Mouse (Mus musculus) C2C12 (cell line): ENCODE results near the gene Glis3. TPM values are rescaled to one million over a fixed set of nuclear protein-coding genes. Genes with fewer than 3 reads are reported as not detected.

Experiments used
- H3K27me3 ChIP-seq: one replicate; pipeline ENCODE4 v1.6.1; 2011; ENCODE audit not compliant: control insufficient read depth, insufficient read depth, insufficient read length
- H3K36me3 ChIP-seq: one replicate; pipeline ENCODE4 v1.6.1; 2011; ENCODE audit not compliant: control insufficient read depth, insufficient read depth
- H3K4me3 ChIP-seq: one replicate; pipeline ENCODE4 v1.5.1; 2011; ENCODE audit warnings: mild to moderate bottlenecking, control low read depth; ENCODE audit not compliant: poor library complexity, insufficient read depth, severe bottlenecking
- H3K79me2 ChIP-seq: one replicate; pipeline ENCODE4 v1.6.1; 2011; ENCODE audit not compliant: control insufficient read depth, insufficient read depth
- H3K79me3 ChIP-seq: one replicate; pipeline ENCODE4 v1.6.1; 2011; ENCODE audit warnings: low read depth, control low read depth
- H3ac ChIP-seq: one replicate; pipeline ENCODE3; 2011; ENCODE audit warnings: low read depth; ENCODE audit not compliant: control insufficient read depth, insufficient read length
- CEBPB ChIP-seq: IDR thresholded peaks from one replicate; pipeline ENCODE4 v1.6.1; 2011; ENCODE audit warnings: low read depth, mild to moderate bottlenecking, control low read depth, moderate library complexity
- CTCF ChIP-seq: IDR thresholded peaks from one replicate; pipeline ENCODE4 v1.5.1; 2011; ENCODE audit not compliant: control insufficient read depth, insufficient read depth, insufficient read length
- FOSL1 ChIP-seq: IDR thresholded peaks from one replicate; pipeline ENCODE4 v1.8.0; 2011; ENCODE audit warnings: mild to moderate bottlenecking, low read length; ENCODE audit not compliant: poor library complexity, insufficient read depth, severe bottlenecking
- MAX ChIP-seq: IDR thresholded peaks from one replicate; pipeline ENCODE4 v1.6.1; 2011; ENCODE audit warnings: mild to moderate bottlenecking, control low read depth
- MYOD1 ChIP-seq: IDR thresholded peaks from one replicate; pipeline ENCODE4 v1.6.1; 2011; ENCODE audit warnings: low read depth; ENCODE audit not compliant: control insufficient read depth, insufficient read length
- MYOG ChIP-seq: IDR thresholded peaks from one replicate; pipeline ENCODE4 v1.6.1; 2011; ENCODE audit not compliant: control insufficient read depth, insufficient read length; ENCODE audit errors: extremely low read depth
- USF1 ChIP-seq: IDR thresholded peaks from one replicate; pipeline ENCODE4 v1.6.1; 2011; ENCODE audit warnings: low read depth, mild to moderate bottlenecking, control low read depth, moderate library complexity
- polyA plus RNA-seq: library from polyadenylated mRNA; unstranded; fragments of >200 nt; fragmentation: generic; extraction: Trizol; gene quantifications from one replicate; pipeline ENCODE4 v1.2.1, GENCODE M21; 2012; ENCODE audit warnings: missing spikeins

The Glis3 gene
- polyA plus RNA-seq, 1 experiment = 2.9 TPM

- Histone ChIP-seq H3K4me3 (no peak overlapping the region), H3K79me2 (no peaks in the 10 kb centered on the region), H3K36me3 (peaks cover 2% of the 10 kb centered on the region), H3K27me3 (no peaks in the 10 kb centered on the region), H3K79me3 (no peaks in the 10 kb centered on the region), H3ac (no peak overlapping the region)
- TF ChIP-seq MAX = no peak
- TF ChIP-seq MYOD1 = no peak
- no peak for TF ChIP-seq MYOG
Observed at GRCm38 (mm10) chr19:28306036-28306435, 373.8 kb downstream of the Glis3 start.

DNA sequence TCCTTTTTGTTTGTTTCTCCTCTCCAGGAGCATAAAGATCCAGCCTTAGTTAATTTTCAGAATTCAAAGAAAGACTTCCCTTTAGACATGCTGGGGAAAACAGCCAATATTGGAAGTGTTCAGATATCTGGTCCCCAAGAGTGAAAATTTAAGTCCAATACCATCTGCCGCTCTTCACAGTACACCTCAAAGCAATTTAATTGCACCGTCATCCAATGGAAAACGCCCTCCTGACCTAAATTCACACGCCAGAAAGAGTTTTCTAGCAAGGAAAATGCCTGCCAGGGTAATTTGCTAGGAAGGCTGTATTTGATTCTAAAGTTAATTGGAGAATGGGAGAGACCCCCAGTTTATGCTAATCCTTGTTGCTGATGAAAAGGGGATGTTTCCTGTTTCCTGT, 374.4 kb downstream of the Glis3 start:
- Histone ChIP-seq H3K79me3 (no peaks in the 10 kb centered on the region), H3K36me3 (peaks cover 2% of the 10 kb centered on the region), H3K79me2 (no peaks in the 10 kb centered on the region)

DNA sequence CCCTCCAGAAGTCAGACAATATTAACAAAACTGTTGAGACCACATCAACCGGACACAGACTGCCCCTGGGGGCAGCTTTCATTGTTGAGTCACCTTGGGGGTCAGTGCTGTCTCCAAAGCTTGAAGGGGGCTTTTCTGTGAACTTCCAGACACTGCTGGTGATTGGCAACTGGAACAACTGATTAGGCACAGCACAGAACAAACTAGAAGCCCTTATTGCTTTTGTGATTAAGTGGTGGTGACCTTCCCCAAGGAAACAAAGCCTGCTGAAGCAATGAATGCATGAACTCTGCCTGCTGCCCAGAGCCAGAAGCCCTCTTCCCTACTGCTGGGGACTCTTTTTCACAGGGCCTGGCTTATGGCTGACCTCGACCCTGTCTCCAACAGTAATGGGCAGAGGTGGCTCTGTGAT, 377.0 kb downstream of the Glis3 start:
- H3K79me3 ChIP-seq = no peaks in the 10 kb centered on the region
- H3K27me3 ChIP-seq = no peaks in the 10 kb centered on the region
- H3K4me3 ChIP-seq = no peak overlapping the region
- no peak overlapping the region for H3ac ChIP-seq
- H3K36me3 ChIP-seq = peaks cover 2% of the 10 kb centered on the region
- TF ChIP-seq FOSL1 (no peak), MYOD1 (no peak), CTCF (no peak), CEBPB (no peak), MYOG (no peak), USF1 (no peak), MAX (no peak)
- H3K79me2 ChIP-seq = no peaks in the 10 kb centered on the region

More for the DNA sequence above, 374.4 kb downstream of the Glis3 start:
- TF ChIP-seq MYOG (no peak), CEBPB (no peak), CTCF (no peak), USF1 (no peak), MAX (no peak), FOSL1 (no peak), MYOD1 (no peak)
- no peak overlapping the region for H3K4me3 ChIP-seq
- no peak overlapping the region for H3ac ChIP-seq
- no peaks in the 10 kb centered on the region for H3K27me3 ChIP-seq

DNA sequence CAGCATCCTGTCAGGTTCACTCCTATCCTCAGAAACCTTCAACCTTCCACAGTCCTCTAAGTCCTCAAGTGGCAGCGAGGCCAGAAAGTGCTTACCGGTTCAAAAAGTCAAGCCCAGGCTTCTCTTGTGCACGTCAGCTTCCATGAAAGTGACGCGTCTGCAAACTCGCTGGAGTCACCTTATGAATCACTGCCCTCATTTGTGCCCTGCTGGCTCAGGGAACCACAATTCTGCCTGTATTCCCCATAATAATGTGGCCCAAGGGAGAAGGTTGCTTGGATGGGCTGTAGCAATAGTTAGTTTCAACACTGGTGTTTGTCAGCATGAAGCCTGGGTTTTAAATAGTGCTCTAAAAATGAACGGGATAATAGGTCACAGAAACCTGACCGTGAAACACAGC, 379.7 kb downstream of the Glis3 start:
- Histone ChIP-seq H3K36me3 (no peaks in the 10 kb centered on the region), H3K27me3 (no peaks in the 10 kb centered on the region), H3ac (no peak overlapping the region), H3K79me3 (no peaks in the 10 kb centered on the region), H3K79me2 (no peaks in the 10 kb centered on the region), H3K4me3 (no peak overlapping the region)
- TF ChIP-seq CEBPB = peak; percentile 44
- no peak for TF ChIP-seq FOSL1

DNA sequence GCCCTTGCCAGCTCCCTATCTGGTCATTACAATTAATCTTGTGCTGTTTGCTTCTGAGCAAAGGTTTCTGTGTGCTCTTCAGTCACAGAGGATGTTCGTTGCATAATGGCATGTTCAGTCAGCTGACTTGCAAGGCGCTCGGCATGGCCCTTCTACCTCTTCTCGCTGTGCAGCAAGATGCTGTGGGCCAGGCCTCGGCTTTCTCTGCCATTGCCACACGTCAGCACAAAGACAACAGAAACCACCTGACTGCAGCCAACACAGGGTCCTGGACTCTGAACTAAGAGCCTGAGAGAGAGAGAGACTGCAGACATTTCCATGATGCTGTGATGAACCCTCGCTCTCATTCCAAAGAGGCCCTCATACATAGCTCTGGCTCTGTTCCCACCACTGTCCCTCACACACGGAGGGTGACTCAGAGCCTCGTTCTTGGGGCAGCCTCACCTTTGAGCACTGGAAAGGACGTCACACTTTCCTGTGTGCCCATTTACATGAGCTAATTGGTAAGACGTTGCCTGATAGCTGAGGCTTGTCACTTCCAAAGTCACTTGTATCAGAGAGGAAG, 380.6 kb downstream of the Glis3 start:
- no peak for TF ChIP-seq USF1
- TF ChIP-seq MYOD1 = no peak
- TF ChIP-seq MAX = no peak
- TF ChIP-seq CEBPB = no peak
- no peak for TF ChIP-seq FOSL1
- no peak for TF ChIP-seq MYOG
- no peak for TF ChIP-seq CTCF
- no peaks in the 10 kb centered on the region for H3K27me3 ChIP-seq
- H3K79me3 ChIP-seq = no peaks in the 10 kb centered on the region
- H3K79me2 ChIP-seq = no peaks in the 10 kb centered on the region
- H3K4me3 ChIP-seq = no peak overlapping the region
- H3K36me3 ChIP-seq = no peaks in the 10 kb centered on the region
- H3ac ChIP-seq = no peak overlapping the region

DNA sequence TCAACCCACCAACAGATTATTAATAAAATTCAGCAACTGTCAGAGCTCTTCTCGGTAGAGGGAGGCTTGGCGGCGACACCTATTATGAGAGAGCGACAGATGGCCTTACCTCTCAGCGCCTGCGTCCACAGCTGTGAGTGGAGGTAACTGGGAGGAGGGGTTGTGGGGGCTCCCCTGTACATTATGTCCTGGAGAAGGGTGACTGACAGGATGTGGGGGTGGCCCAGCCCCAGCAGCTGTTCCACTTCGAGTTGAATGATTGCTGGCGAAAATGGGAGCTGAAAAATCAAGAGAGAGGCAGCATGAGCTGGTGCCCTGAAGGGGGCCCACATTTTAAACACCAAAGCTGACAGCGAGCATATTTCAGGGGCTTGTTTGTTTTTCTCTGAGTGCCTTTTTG, 381.2 kb downstream of the Glis3 start:
- no peaks in the 10 kb centered on the region for H3K79me2 ChIP-seq
- no peak overlapping the region for H3K4me3 ChIP-seq
- TF ChIP-seq MAX (no peak), USF1 (no peak), FOSL1 (no peak), CEBPB (no peak), CTCF (no peak), MYOD1 (no peak), MYOG (no peak)

More for the DNA sequence above, 381.2 kb downstream of the Glis3 start:
- no peaks in the 10 kb centered on the region for H3K36me3 ChIP-seq
- H3K27me3 ChIP-seq = no peaks in the 10 kb centered on the region
- H3ac ChIP-seq = no peak overlapping the region
- no peaks in the 10 kb centered on the region for H3K79me3 ChIP-seq
